Mouse (Mus musculus) erythroblast, embryonic 14.5 days (primary cell): Measurements from ENCODE around the gene Lca5l. TPM values are rescaled to one million over a fixed set of nuclear protein-coding genes. Genes with fewer than 3 reads are reported as not detected.

Source experiments
- H3K27me3 ChIP-seq: 2 replicates; pipeline ENCODE4 v1.6.1; 2012; ENCODE audit warnings: inconsistent platforms; ENCODE audit not compliant: control insufficient read depth
- H3K36me3 ChIP-seq: 2 replicates; pipeline ENCODE4 v1.6.1; 2012; ENCODE audit warnings: mild to moderate bottlenecking, inconsistent platforms; ENCODE audit not compliant: control insufficient read depth
- H3K4me1 ChIP-seq: 2 replicates; pipeline ENCODE4 v1.6.1; 2012; ENCODE audit warnings: inconsistent platforms; ENCODE audit not compliant: control insufficient read depth
- H3K4me3 ChIP-seq: replicated peaks from 2 replicates; pipeline ENCODE3; 2012; ENCODE audit warnings: moderate library complexity, mild to moderate bottlenecking, inconsistent platforms
- H3K9me3 ChIP-seq: 2 replicates; pipeline ENCODE4 v1.6.1; 2012; ENCODE audit warnings: low read length, inconsistent platforms, mixed read lengths; ENCODE audit not compliant: control insufficient read depth
- GATA1 ChIP-seq: IDR thresholded peaks from 2 replicates; pipeline ENCODE4 v1.6.1; 2012; ENCODE audit warnings: low read length, inconsistent platforms, mixed read lengths
- TAL1 ChIP-seq: IDR thresholded peaks from 3 replicates; pipeline ENCODE4 v1.6.1; 2012; ENCODE audit warnings: low read length, inconsistent platforms, mixed read lengths
- polyA plus RNA-seq: library from polyadenylated mRNA; stranded (reverse); fragments of >175 nt; gene quantifications from 2 replicates; pipeline ENCODE4 v1.2.3, GENCODE M21; 2012

Lca5l gene
- polyA plus RNA-seq, 1 experiment: not detected

- Histone ChIP-seq H3K4me1 (no peaks in the 10 kb centered on the region), H3K9me3 (no peaks in the 10 kb centered on the region), H3K4me3 (no peak overlapping the region), H3K27me3 (no peaks in the 10 kb centered on the region), H3K36me3 (no peaks in the 10 kb centered on the region)
- no peak for TF ChIP-seq GATA1
- TF ChIP-seq TAL1: no peak
These were observed 29.9 kb upstream of the Lca5l start for GRCm38 (mm10) chr16:96221959-96222358.

- H3K27me3 ChIP-seq: no peaks in the 10 kb centered on the region
- H3K4me1 ChIP-seq: no peaks in the 10 kb centered on the region
- H3K36me3 ChIP-seq: no peaks in the 10 kb centered on the region
- H3K4me3 ChIP-seq: no peak overlapping the region
- no peaks in the 10 kb centered on the region for H3K9me3 ChIP-seq
- TF ChIP-seq TAL1: no peak
- TF ChIP-seq GATA1: no peak
These were observed 29.4 kb upstream of the Lca5l start for GRCm38 (mm10) chr16:96221491-96221890.

DNA sequence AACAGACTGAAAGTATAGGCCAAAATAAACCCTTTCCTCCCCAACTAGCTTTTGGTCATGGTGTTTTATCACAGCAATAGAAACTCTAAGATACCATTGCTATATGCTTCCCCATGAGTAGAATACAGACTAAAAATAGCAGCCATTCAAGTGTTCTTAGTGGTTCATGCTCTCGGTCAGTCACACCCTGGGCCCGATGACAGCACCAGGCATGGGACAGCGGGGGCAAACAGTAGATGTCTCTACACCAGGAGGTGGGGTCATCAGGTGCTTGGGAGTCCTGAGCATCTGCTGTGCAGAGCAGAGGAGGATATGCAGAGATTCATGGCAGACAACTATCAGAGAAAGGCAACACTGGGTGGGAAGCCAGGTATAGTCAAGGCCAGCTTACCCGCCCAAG lies 21.0 kb upstream of the Lca5l start:
- Histone ChIP-seq H3K9me3 (peaks cover 2% of the 10 kb centered on the region; the same call in 1 of the 2 replicates), H3K36me3 (no peaks in the 10 kb centered on the region), H3K27me3 (no peaks in the 10 kb centered on the region), H3K4me1 (no peaks in the 10 kb centered on the region), H3K4me3 (no peak overlapping the region)
- TF ChIP-seq GATA1 (no peak), TAL1 (no peak)

DNA sequence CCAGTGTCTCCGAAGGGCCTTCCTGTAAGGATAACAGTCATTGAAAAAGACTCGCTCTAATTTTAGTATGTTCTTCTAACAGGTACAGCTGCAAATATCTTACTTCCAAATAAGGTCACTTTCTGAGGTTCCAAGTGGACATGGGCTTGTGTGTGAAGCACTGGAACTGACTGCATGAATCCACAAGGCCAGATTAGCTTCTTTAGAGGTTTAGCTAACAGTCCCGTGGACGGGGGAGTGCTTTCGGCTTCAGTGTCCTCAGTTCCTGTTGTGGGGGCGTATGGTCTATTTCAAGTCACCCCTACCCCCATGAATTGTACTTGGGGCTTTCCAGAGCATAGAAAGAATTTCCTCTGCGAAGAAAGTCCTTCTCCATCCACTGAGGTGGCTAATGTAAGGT lies 18.8 kb upstream of the Lca5l start:
- H3K36me3 ChIP-seq: no peaks in the 10 kb centered on the region
- no peak overlapping the region for H3K4me3 ChIP-seq
- TF ChIP-seq TAL1 (no peak), GATA1 (no peak)
- no peaks in the 10 kb centered on the region for H3K27me3 ChIP-seq
- no peaks in the 10 kb centered on the region for H3K4me1 ChIP-seq
- H3K9me3 ChIP-seq: peaks cover 2% of the 10 kb centered on the region; the same call in 1 of the 2 replicates

DNA sequence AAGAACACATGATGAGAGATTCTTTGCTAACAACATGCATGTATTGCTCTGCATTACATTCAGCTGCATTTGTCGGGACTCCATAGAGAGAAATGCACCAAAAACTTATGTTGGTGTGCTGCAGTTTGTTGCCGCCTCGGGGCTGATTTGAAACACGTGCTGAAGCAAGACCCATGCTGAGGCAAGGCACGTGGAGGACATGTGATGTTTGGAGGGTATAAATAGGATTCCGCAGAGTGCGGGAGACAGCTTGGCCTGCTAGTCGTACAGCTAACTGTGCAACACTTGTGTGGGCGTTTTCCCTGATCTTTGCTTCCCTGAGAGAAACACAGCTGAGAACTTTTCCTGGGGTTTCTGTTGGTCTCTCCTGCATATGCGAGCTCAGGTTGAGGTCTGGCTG lies 17.7 kb upstream of the Lca5l start:
- Histone ChIP-seq H3K4me3 (no peak overlapping the region), H3K36me3 (no peaks in the 10 kb centered on the region), H3K9me3 (peaks cover 2% of the 10 kb centered on the region; the same call in 1 of the 2 replicates), H3K4me1 (no peaks in the 10 kb centered on the region), H3K27me3 (no peaks in the 10 kb centered on the region)
- TF ChIP-seq GATA1: no peak
- no peak for TF ChIP-seq TAL1

DNA sequence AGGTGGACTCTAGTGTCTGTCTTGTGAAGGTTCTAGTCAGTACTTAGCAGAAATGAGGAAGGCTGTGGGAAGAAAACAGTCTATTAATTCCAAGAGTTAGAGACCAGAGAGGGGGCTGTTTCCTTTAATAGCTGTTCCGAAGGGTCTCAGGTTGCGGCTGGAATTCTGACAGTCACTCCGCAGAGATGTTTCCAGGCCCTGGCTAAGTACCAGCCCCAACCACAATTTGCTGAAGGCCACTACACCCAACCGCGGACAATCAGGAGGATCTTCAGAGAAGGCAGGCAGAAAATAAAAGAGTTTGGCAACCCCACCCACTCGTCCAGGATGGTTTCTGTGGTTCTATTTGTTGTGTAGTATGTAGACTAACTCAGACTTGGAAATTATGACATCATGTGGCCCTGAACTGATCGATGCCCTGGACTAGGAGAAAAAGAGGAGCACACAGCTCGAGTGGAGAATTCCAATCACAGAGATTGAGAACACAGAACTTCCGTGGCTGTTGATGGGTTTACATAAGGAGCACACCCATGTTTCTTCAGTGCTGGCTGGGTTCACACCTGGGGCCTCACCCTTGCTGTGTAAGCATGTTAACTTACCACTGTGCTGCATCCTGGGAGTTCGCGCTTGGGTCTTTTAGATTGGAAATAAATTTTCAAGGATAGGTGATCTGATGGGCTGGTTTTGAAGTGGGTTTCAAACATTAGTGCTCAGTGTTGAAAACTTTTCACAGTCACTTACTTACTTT lies 9.6 kb upstream of the Lca5l start:
- TF ChIP-seq TAL1: no peak
- TF ChIP-seq GATA1: no peak
- Histone ChIP-seq H3K9me3 (no peaks in the 10 kb centered on the region), H3K4me1 (no peaks in the 10 kb centered on the region), H3K36me3 (no peaks in the 10 kb centered on the region), H3K4me3 (no peak overlapping the region), H3K27me3 (peaks cover 2% of the 10 kb centered on the region; the same call in 1 of the 2 replicates)

- H3K4me3 ChIP-seq: no peak overlapping the region
- H3K9me3 ChIP-seq: no peaks in the 10 kb centered on the region
- H3K4me1 ChIP-seq: no peaks in the 10 kb centered on the region
- TF ChIP-seq TAL1 (no peak), GATA1 (no peak)
- peaks cover 2% of the 10 kb centered on the region; the same call in 1 of the 2 replicates for H3K27me3 ChIP-seq
- no peaks in the 10 kb centered on the region for H3K36me3 ChIP-seq
These were observed 8.6 kb upstream of the Lca5l start for GRCm38 (mm10) chr16:96200702-96201028.

DNA sequence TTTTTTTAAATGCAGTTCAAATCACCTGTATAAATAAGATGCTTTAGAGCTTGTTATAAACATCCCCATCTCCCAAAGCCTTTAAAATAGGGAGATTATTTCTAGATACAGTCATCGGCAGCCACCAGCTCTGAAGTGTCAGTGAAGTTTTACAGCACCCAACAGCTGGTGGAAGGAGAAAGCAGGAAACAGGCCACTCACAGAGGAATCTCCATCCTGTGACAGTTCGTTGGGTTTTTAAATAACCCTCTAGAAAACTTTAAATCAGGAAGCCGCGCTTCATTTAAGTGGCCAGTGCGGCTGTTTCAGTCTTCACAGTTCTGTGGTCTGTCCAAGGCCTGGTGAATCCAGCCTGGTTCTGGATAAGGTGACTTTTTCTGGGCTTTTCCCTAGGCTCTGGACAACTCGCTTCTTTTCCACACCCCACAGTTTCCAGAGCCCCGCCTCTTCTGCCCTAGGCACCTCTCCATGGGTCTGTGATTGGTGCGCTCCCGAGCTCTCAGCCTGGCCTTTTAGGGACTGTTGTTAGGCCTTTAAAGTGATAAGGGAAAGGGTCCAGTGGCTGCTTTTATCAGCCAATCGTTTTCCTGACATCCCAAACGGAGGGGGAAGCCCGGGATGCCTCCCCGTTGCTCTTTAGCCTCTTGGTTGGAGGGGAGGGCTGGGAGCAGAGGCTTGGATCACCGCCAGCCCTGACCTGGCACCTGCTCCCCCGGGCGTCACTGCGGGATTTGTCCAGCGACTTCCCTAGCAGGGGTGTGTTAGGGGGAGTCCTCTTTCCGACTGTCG lies 8.0 kb upstream of the Lca5l start, which contains the start of gene Sh3bgr:
Gene Sh3bgr (plus strand): TSS at position 538 of the 789 bp plus-strand sequence.
- Histone ChIP-seq H3K9me3 (no peaks in the 10 kb centered on the region), H3K27me3 (peaks cover 2% of the 10 kb centered on the region; the same call in 1 of the 2 replicates), H3K4me1 (no peaks in the 10 kb centered on the region), H3K4me3 (no peak within 1 kb of the TSS), H3K36me3 (no peaks in the 10 kb centered on the region)
- no peak for TF ChIP-seq GATA1
- TF ChIP-seq TAL1: no peak

- Histone ChIP-seq H3K9me3 (peaks cover 4% of the 10 kb centered on the region), H3K4me1 (peaks cover 13% of the 10 kb centered on the region), H3K27me3 (peaks cover 27% of the 10 kb centered on the region), H3K36me3 (no peaks in the 10 kb centered on the region), H3K4me3 (no peak overlapping the region)
- TF ChIP-seq TAL1 (no peak), GATA1 (no peak)
These were observed 4.5 kb downstream of the Lca5l start for GRCm38 (mm10) chr16:96187619-96188018.
